Mouse (Mus musculus): ENCODE data around the gene Fcrlb. TPM values are rescaled to one million over a fixed set of nuclear protein-coding genes. Genes with fewer than 3 reads are reported as not detected.

Fcrlb gene
- total and polyA plus RNA-seq, 2 experiments from 2014 or later = 1.3 to 1.7 TPM

DNA sequence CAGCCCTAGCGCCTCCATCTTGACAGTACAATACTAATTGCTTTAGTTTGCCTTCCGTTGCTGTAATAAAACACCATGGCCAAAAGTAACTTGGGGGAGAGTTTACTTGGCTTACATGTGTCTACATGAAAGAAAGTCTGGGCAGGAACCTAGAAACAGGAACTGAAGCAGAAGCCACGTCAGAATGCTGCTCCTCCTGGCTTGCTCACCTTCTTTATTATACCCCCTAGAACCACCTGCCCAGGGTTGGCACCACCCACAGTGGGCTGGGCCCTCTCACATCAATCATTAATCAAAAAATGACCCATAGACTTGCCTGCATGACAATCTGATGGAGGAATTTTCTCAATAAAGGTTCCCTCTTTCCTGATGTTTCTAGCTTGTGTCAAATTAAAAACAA lies 48.0 kb downstream of the Fcrlb start:
- H3K4me2 ChIP-seq (ENCODE audit: low read depth, low read length, poor library complexity, severe bottlenecking) = no peak overlapping the region
- no peak for DNase-seq (ENCODE audit: low spot score)

DNA sequence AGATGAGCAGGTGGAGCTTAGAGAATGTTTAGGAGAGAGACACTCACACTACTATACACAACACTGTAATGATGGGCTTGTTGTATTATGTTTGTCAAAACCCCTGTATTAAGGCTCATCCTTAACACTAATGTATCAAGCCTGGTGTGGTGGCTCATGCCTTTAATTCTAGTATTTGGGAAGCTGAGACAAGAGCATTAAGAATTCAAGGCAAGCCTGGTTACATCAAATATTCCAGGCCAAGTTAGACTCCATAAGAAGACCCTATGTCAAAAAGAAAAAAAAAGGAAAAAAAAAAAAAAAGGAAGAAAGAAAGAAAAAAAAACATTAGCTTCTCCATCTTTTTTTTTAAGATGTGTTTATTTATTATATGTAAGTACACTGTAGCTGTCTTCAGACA lies 48.5 kb downstream of the Fcrlb start:
- H3K4me3 ChIP-seq (ENCODE audit: low read depth, low read length) = no peak overlapping the region
- H3K36me3 ChIP-seq (ENCODE audit: insufficient read depth, low read length) = no peaks in the 10 kb centered on the region
- H3K4me2 ChIP-seq (ENCODE audit: low read depth, low read length, poor library complexity, severe bottlenecking) = no peak overlapping the region
- no peaks in the 10 kb centered on the region for H3K9me3 ChIP-seq (ENCODE audit: low read length)
- TF ChIP-seq CTCF (IDR thresholded peaks at IDR 0.05) = no peak
- H3K27me3 ChIP-seq (ENCODE audit: insufficient read depth, low read length) = no peaks in the 10 kb centered on the region
- no peaks in the 10 kb centered on the region for H3K4me1 ChIP-seq (ENCODE audit: insufficient read depth, low read length)
- H3K9ac ChIP-seq (replicated peaks; ENCODE audit: low read length, poor library complexity, severe bottlenecking) = no peak overlapping the region
- DNase-seq (ENCODE audit: low spot score) (no peak), ATAC-seq (ENCODE audit: low FRiP score) (no peak)
- no peak overlapping the region for H3K27ac ChIP-seq (ENCODE audit: low read depth, low read length)

More for the DNA sequence above, 48.0 kb downstream of the Fcrlb start:
- no peaks in the 10 kb centered on the region for H3K9me3 ChIP-seq (ENCODE audit: low read length)
- no peak overlapping the region for H3K4me3 ChIP-seq (ENCODE audit: low read depth, low read length)
- ATAC-seq (ENCODE audit: low FRiP score) = no peak
- no peak for TF ChIP-seq CTCF (IDR thresholded peaks at IDR 0.05)
- no peaks in the 10 kb centered on the region for H3K36me3 ChIP-seq (ENCODE audit: insufficient read depth, low read length)
- no peaks in the 10 kb centered on the region for H3K27me3 ChIP-seq (ENCODE audit: insufficient read depth, low read length)
- no peaks in the 10 kb centered on the region for H3K4me1 ChIP-seq (ENCODE audit: insufficient read depth, low read length)
- no peak overlapping the region for H3K27ac ChIP-seq (ENCODE audit: low read depth, low read length)
- H3K9ac ChIP-seq (replicated peaks; ENCODE audit: low read length, poor library complexity, severe bottlenecking) = no peak overlapping the region
- WGBS = 89% methylated on average over 3 of the region's 3 CpGs

DNA sequence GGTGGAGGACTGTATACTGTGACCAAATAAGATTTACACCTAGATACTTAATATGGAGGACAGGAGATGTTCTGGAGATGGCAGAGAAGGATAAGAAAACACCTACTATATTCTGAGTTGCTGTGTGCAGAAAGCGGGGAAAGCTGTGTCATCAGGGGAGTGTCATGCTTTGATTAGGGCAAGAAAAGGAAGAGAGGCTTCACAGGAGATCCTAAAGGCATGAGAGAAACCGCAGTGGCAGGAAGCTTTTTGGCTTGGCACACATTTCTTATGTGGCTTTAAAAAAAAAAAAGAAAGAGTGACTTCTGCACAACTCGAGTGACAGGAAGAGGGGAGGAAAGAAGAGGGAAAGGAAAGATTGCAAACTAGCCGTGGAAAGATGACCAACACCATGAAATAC lies 49.7 kb downstream of the Fcrlb start:
- 71% methylated on average over 4 of the region's 4 CpGs for WGBS
- no peak for TF ChIP-seq CTCF (IDR thresholded peaks at IDR 0.05)
- Histone ChIP-seq H3K4me1 (ENCODE audit: insufficient read depth, low read length) (no peaks in the 10 kb centered on the region), H3K27me3 (ENCODE audit: insufficient read depth, low read length) (no peaks in the 10 kb centered on the region), H3K4me3 (ENCODE audit: low read depth, low read length) (no peak overlapping the region), H3K9ac (replicated peaks; ENCODE audit: low read length, poor library complexity, severe bottlenecking) (no peak overlapping the region), H3K4me2 (ENCODE audit: low read depth, low read length, poor library complexity, severe bottlenecking) (no peak overlapping the region), H3K27ac (ENCODE audit: low read depth, low read length) (no peak overlapping the region), H3K36me3 (ENCODE audit: insufficient read depth, low read length) (no peaks in the 10 kb centered on the region), H3K9me3 (ENCODE audit: low read length) (no peaks in the 10 kb centered on the region)
- DNase-seq (ENCODE audit: low spot score) = no peak
- no peak for ATAC-seq (ENCODE audit: low FRiP score)

DNA sequence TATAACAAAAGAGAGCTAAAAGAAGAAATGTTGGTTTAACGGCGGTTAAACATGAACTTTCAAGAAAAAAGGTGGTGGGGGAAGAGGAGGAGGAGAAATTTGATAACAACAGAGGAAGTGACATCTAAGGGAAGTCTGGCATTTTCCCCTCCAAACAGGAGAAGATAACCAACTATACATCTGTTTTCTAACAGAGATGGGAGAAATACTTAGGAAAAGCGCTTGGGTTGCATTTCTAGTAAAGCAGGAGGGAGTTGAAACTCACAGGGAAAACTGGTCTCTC lies 50.4 kb downstream of the Fcrlb start:
- WGBS = 78% methylated on average over 3 of the region's 3 CpGs
- H3K36me3 ChIP-seq (ENCODE audit: insufficient read depth, low read length) = no peaks in the 10 kb centered on the region
- H3K27me3 ChIP-seq (ENCODE audit: insufficient read depth, low read length) = no peaks in the 10 kb centered on the region
- TF ChIP-seq CTCF (IDR thresholded peaks at IDR 0.05) = no peak
- no peak overlapping the region for H3K9ac ChIP-seq (replicated peaks; ENCODE audit: low read length, poor library complexity, severe bottlenecking)
- H3K4me3 ChIP-seq (ENCODE audit: low read depth, low read length) = no peak overlapping the region
- H3K4me1 ChIP-seq (ENCODE audit: insufficient read depth, low read length) = no peaks in the 10 kb centered on the region
- DNase-seq (ENCODE audit: low spot score) (no peak), ATAC-seq (ENCODE audit: low FRiP score) (no peak)
- H3K4me2 ChIP-seq (ENCODE audit: low read depth, low read length, poor library complexity, severe bottlenecking) = no peak overlapping the region
- no peak overlapping the region for H3K27ac ChIP-seq (ENCODE audit: low read depth, low read length)
- H3K9me3 ChIP-seq (ENCODE audit: low read length) = no peaks in the 10 kb centered on the region

DNA sequence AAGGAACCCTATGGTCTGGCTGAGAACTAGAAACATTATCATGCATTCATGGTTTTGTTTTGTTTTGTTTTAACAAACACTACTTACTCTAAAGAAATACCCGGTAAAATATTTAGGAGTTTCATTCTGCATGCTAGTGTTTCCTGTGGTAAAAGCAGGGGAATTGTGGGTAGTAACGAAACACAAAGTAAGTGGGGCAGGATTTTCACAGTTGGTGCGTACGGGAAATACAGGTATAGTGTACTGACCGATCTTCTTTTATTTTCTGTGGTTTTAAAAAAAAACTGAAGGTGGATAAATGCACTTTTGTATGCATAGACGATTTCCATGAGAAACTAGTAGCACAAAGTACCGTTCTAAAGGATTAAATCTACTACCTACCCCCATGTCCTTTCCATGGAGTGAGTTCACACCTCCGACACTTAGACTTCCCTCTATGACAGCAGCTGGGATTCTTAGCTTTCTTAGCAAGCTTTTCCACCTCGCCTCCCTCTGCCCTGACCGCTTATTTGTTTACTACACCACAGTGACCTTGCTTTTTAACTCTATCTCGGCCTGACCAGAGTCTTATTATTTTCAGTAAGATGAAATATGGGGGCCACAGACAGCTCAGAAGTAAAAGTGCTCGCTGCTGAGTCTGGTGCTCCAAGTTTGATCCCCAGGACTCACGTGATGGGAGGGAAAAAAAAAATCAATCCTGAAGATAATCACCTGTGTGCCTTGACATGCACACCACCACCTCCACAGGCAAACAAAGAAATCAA lies 50.9 kb downstream of the Fcrlb start:
- 87% methylated on average over 13 of the region's 13 CpGs for WGBS
- DNase-seq (ENCODE audit: low spot score) = no peak

DNA sequence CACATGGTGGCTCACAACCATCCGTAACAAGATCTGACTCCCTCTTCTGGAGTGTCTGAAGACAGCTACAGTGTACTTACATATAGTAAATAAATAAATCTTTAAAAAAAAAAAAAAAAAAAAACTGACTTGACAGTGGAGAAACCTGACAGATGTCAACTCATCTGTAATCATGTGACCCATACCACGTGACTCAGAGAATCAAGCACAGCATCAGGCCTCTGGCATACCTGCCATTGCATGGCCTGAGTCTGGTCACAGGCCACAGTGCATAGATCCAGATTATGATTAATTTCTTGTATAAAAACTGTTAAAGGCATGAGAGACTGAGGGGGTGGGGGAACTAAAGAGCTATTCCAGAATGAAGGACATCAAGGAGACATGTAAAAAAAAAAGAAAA lies 53.9 kb downstream of the Fcrlb start:
- Histone ChIP-seq H3K4me2 (ENCODE audit: low read depth, low read length, poor library complexity, severe bottlenecking) (no peak overlapping the region), H3K9me3 (ENCODE audit: low read length) (no peaks in the 10 kb centered on the region), H3K27ac (ENCODE audit: low read depth, low read length) (no peak overlapping the region), H3K27me3 (ENCODE audit: insufficient read depth, low read length) (no peaks in the 10 kb centered on the region), H3K4me3 (ENCODE audit: low read depth, low read length) (no peak overlapping the region), H3K36me3 (ENCODE audit: insufficient read depth, low read length) (no peaks in the 10 kb centered on the region), H3K4me1 (ENCODE audit: insufficient read depth, low read length) (no peaks in the 10 kb centered on the region), H3K9ac (replicated peaks; ENCODE audit: low read length, poor library complexity, severe bottlenecking) (no peak overlapping the region)
- TF ChIP-seq CTCF (IDR thresholded peaks at IDR 0.05) = no peak
- 85% methylated on average over 1 of the region's 2 CpGs for WGBS
- ATAC-seq (ENCODE audit: low FRiP score) (no peak), DNase-seq (ENCODE audit: low spot score) (no peak)

More for the DNA sequence above, 50.9 kb downstream of the Fcrlb start:
- H3K9ac ChIP-seq (replicated peaks; ENCODE audit: low read length, poor library complexity, severe bottlenecking) = no peak overlapping the region
- no peak for ATAC-seq (ENCODE audit: low FRiP score)
- H3K4me2 ChIP-seq (ENCODE audit: low read depth, low read length, poor library complexity, severe bottlenecking) = no peak overlapping the region
- no peak overlapping the region for H3K4me3 ChIP-seq (ENCODE audit: low read depth, low read length)
- no peaks in the 10 kb centered on the region for H3K36me3 ChIP-seq (ENCODE audit: insufficient read depth, low read length)
- H3K27ac ChIP-seq (ENCODE audit: low read depth, low read length) = no peak overlapping the region
- H3K27me3 ChIP-seq (ENCODE audit: insufficient read depth, low read length) = no peaks in the 10 kb centered on the region
- TF ChIP-seq CTCF (IDR thresholded peaks at IDR 0.05) = no peak
- H3K4me1 ChIP-seq (ENCODE audit: insufficient read depth, low read length) = no peaks in the 10 kb centered on the region
- H3K9me3 ChIP-seq (ENCODE audit: low read length) = no peaks in the 10 kb centered on the region

Measured in midbrain, postnatal 0 days (tissue).